ENCODE assay signal across 22 mouse cellular contexts in the genomic region with DNA sequence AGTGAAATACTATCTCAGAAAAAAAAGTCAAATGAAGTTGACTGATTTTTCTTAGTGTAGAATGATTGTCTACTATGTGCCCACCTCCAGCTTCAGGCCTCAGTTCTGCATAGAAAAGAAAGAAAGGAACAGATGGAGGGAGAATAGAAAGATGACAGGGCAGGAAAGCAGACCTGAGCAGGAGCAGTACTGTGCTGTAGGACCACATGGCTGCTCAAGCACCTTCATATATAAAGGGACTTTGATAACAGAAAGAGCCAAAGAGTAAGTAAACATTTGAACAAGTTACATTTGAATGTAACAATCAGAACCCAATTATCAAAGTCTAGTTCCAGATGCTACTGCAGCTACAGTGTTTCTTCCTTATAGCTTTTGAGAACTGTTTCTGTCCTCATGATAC.
DNase-seq lines count a peak whose midpoint lies in the region; ATAC-seq and TF ChIP-seq lines count a peak whose summit lies in the region.
"Had no signal": no experiment of that assay in that cellular context is flagged by ENCODE, and none has a peak within 500 bp of the region (broad histone marks: within the 10 kb centered on the region; RNA-seq: fewer than 3 reads in every experiment).

No protein-coding gene starts in this region.

- H3K9me3 ChIP-seq in intestine, embryonic 15.5 days: no peaks in the 10 kb centered on the region
- no peaks in the 10 kb centered on the region for H3K9me3 ChIP-seq in intestine, postnatal 0 days (ENCODE audit: control insufficient read depth)
- H3K9me3 ChIP-seq in stomach, embryonic 16.5 days (replicated peaks; ENCODE audit: control insufficient read depth, low read length): no peaks in the 10 kb centered on the region
- H3K9me3 ChIP-seq in stomach, postnatal 0 days (ENCODE audit: control insufficient read depth, low read length): no peaks in the 10 kb centered on the region
- no peaks in the 10 kb centered on the region for H3K9me3 ChIP-seq in intestine, embryonic 16.5 days (ENCODE audit: control insufficient read depth, low read length)
- H3K9me3 ChIP-seq: G1E had no signal

- no peaks in the 10 kb centered on the region for H3K4me1 ChIP-seq in intestine, embryonic 15.5 days (replicated peaks)
- H3K4me1 ChIP-seq in intestine, postnatal 0 days (replicated peaks; ENCODE audit: control insufficient read depth, insufficient read depth, low read length): no peaks in the 10 kb centered on the region; the same call in 1 of the 2 replicates
- H3K4me1 ChIP-seq in stomach, embryonic 16.5 days (ENCODE audit: control insufficient read depth, insufficient read depth, low read length): no peaks in the 10 kb centered on the region
- H3K4me1 ChIP-seq in stomach, postnatal 0 days (replicated peaks; ENCODE audit: control insufficient read depth, insufficient read depth): no peaks in the 10 kb centered on the region
- H3K4me1 ChIP-seq in testis, adult 2 months (ENCODE audit: control insufficient read depth, insufficient read depth, low read length): no peaks in the 10 kb centered on the region
- H3K4me1 ChIP-seq in intestine, embryonic 16.5 days (ENCODE audit: control insufficient read depth, insufficient read depth, low read length): no peaks in the 10 kb centered on the region

- H3K4me3 ChIP-seq in intestine, embryonic 15.5 days (replicated peaks): no peak overlapping the region
- H3K4me3 ChIP-seq in intestine, postnatal 0 days (ENCODE audit: low read depth, low read length): no peak overlapping the region
- no peak overlapping the region for H3K4me3 ChIP-seq in stomach, embryonic 16.5 days (replicated peaks; ENCODE audit: low read length)
- H3K4me3 ChIP-seq in stomach, postnatal 0 days (ENCODE audit: low read depth, low read length): no peak overlapping the region
- peak overlapping the region; percentile 62; the same call in 1 of the 2 replicates for H3K4me3 ChIP-seq in testis, adult 2 months (ENCODE audit: control insufficient read depth, low read depth, low read length)
- no peak overlapping the region for H3K4me3 ChIP-seq in intestine, embryonic 16.5 days (ENCODE audit: low read length)

- no peak overlapping the region for H3K27ac ChIP-seq in intestine, embryonic 15.5 days
- H3K27ac ChIP-seq in intestine, postnatal 0 days (ENCODE audit: low read depth, low read length): no peak overlapping the region
- no peak overlapping the region for H3K27ac ChIP-seq in stomach, embryonic 16.5 days (ENCODE audit: low read length)
- no peak overlapping the region for H3K27ac ChIP-seq in stomach, postnatal 0 days (replicated peaks)
- H3K27ac ChIP-seq in testis, adult 2 months (ENCODE audit: control insufficient read depth, insufficient read depth, low read depth, low read length): no peak overlapping the region
- H3K27ac ChIP-seq in intestine, embryonic 16.5 days (ENCODE audit: low read length): no peak overlapping the region

- no peak for DNase-seq in stomach, postnatal 0 days (ENCODE audit: low spot score)
- no peak for DNase-seq in testis, postnatal 14 days (ENCODE audit: low spot score)
- DNase-seq in left cerebral cortex, adult 9 months (ENCODE audit: low spot score in 2 of 2): no peak
- DNase-seq: adrenal gland, adult 2 months; adrenal gland, adult 8-10 months; adrenal gland, postnatal 10 days; adrenal gland, postnatal 14 days; adrenal gland, postnatal 25 days; adrenal gland, postnatal 36 days; B cell, adult 2 months; cerebellum, adult 11 months; cerebellum, adult 11-12 months had no signal

- ATAC-seq in intestine, embryonic 15.5 days: peak; percentile 66
- ATAC-seq in intestine, postnatal 0 days: no peak
- peak; percentile 37; the same call in 1 of the 2 replicates for ATAC-seq in stomach, embryonic 16.5 days (ENCODE audit: insufficient read depth, low FRiP score)
- no peak for ATAC-seq in stomach, postnatal 0 days (ENCODE audit: low FRiP score, low TSS enrichment)
- ATAC-seq in intestine, embryonic 16.5 days: peak; percentile 76
- ATAC-seq: activated CD4-positive, CD25-positive, alpha-beta regulatory T cell, adult 4 months; CD4-positive, CD25-positive, alpha-beta regulatory T cell, adult 4 months; Patski had no signal

- no peak for TF ChIP-seq EP300 in stomach, postnatal 0 days (optimal IDR thresholded peaks at IDR 0.05)

- TF ChIP-seq POLR2A in testis, adult 2 months (IDR thresholded peaks at IDR 0.05; ENCODE audit: control insufficient read depth, low read depth, low read length): no peak

- no peak overlapping the region for H3K4me2 ChIP-seq in intestine, embryonic 15.5 days (replicated peaks)
- no peak overlapping the region for H3K4me2 ChIP-seq in intestine, postnatal 0 days (replicated peaks; ENCODE audit: low read depth)
- no peak overlapping the region for H3K4me2 ChIP-seq in stomach, embryonic 16.5 days (ENCODE audit: low read depth, low read length)
- no peak overlapping the region for H3K4me2 ChIP-seq in stomach, postnatal 0 days (replicated peaks; ENCODE audit: low read depth)
- H3K4me2 ChIP-seq in intestine, embryonic 16.5 days (ENCODE audit: low read depth, low read length): no peak overlapping the region

- no peaks in the 10 kb centered on the region for H3K27me3 ChIP-seq in intestine, embryonic 15.5 days (replicated peaks)
- H3K27me3 ChIP-seq in intestine, postnatal 0 days (replicated peaks; ENCODE audit: control insufficient read depth, insufficient read depth, low read length): no peaks in the 10 kb centered on the region
- no peaks in the 10 kb centered on the region for H3K27me3 ChIP-seq in stomach, embryonic 16.5 days (ENCODE audit: control insufficient read depth, insufficient read depth, low read length)
- no peaks in the 10 kb centered on the region for H3K27me3 ChIP-seq in stomach, postnatal 0 days (ENCODE audit: control insufficient read depth, insufficient read depth, low read length)
- H3K27me3 ChIP-seq in testis, adult 2 months (ENCODE audit: control insufficient read depth, insufficient read depth, low read length): no peaks in the 10 kb centered on the region
- H3K27me3 ChIP-seq in intestine, embryonic 16.5 days (replicated peaks; ENCODE audit: control insufficient read depth, insufficient read depth, low read length): no peaks in the 10 kb centered on the region
- H3K27me3 ChIP-seq: CH12.LX, Patski had no signal

- H3K36me3 ChIP-seq in intestine, embryonic 15.5 days: no peaks in the 10 kb centered on the region
- no peaks in the 10 kb centered on the region for H3K36me3 ChIP-seq in intestine, postnatal 0 days (ENCODE audit: control insufficient read depth, insufficient read depth)
- H3K36me3 ChIP-seq in stomach, embryonic 16.5 days (ENCODE audit: control insufficient read depth, insufficient read depth, low read length): no peaks in the 10 kb centered on the region
- H3K36me3 ChIP-seq in stomach, postnatal 0 days (ENCODE audit: control insufficient read depth, insufficient read depth, low read length): no peaks in the 10 kb centered on the region
- no peaks in the 10 kb centered on the region for H3K36me3 ChIP-seq in testis, adult 2 months (ENCODE audit: control insufficient read depth, insufficient read depth, low read length)
- H3K36me3 ChIP-seq in intestine, embryonic 16.5 days (ENCODE audit: control insufficient read depth, insufficient read depth, low read length): no peaks in the 10 kb centered on the region
- H3K36me3 ChIP-seq: G1E had no signal

- no peak for TF ChIP-seq CTCF in intestine, postnatal 0 days (IDR thresholded peaks at IDR 0.05; ENCODE audit: low read depth)
- TF ChIP-seq CTCF in stomach, postnatal 0 days (IDR thresholded peaks at IDR 0.05; ENCODE audit: low read depth): no peak
- no peak for TF ChIP-seq CTCF in testis, adult 2 months (IDR thresholded peaks at IDR 0.05; ENCODE audit: control insufficient read depth, insufficient read depth, insufficient replicate concordance, low read depth, low read length)

- no peak overlapping the region for H3K9ac ChIP-seq in intestine, embryonic 15.5 days
- no peak overlapping the region for H3K9ac ChIP-seq in intestine, postnatal 0 days (ENCODE audit: low read depth, low read length)
- no peak overlapping the region for H3K9ac ChIP-seq in stomach, embryonic 16.5 days (ENCODE audit: low read length)
- H3K9ac ChIP-seq in stomach, postnatal 0 days (ENCODE audit: low read length): no peak overlapping the region
- H3K9ac ChIP-seq in intestine, embryonic 16.5 days (ENCODE audit: low read depth, low read length): no peak overlapping the region

Comparison
In these comparisons a context has a peak if more than half of its experiments do, and no peak if none do; other contexts are left out.
1. ATAC-seq: peak in intestine, embryonic 15.5 days (single experiment), stomach, embryonic 16.5 days (single experiment) and intestine, embryonic 16.5 days (single experiment); none in intestine, postnatal 0 days (single experiment) and stomach, postnatal 0 days (single experiment).